Mouse (Mus musculus): ENCODE results near the gene Dync1i2.

Gene Dync1i2

DNA sequence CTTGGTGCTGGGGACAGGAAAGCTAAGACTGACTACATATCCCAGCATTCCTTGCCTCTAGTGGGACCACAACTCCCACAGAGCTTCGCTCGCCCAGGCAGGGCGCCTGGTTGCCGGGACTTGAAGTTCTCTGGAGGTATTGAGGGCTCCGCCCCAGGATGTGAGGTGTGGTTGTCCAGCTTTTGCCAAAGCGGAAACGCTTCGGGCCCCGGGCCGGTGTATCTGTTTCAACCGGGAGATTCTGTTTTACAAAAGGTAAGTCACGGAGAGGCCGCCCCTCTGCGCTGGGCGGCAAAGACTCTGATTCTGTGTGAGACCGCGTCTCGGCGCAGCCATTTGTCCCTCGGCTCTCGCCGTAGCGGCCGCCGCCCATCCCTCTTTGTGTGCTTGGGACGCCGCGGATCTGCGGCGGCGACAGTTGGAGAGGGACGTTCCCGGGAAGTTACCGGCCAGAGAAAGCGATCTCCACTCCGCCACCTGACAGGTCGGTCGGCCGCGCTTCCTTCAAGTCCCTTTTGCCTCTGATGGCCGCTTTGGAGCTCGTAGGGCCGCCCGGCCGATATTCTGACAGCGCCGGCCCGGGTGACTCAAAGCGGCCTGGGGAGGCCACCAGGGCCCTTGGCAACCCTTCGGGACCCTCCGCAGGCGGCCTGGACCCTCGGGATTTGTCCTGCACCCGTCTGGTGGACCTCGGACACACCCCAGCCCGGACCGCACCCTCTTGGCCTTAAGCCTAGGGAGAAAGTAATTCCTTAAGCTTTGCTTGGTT is at the start of gene Dync1i2:
TSS of gene Dync1i2 (plus strand) at position 116 of the 769 bp plus-strand sequence.
- DNase-seq (ENCODE audit: low spot score in 2 of 2): peak; percentile 89 to 92

DNA sequence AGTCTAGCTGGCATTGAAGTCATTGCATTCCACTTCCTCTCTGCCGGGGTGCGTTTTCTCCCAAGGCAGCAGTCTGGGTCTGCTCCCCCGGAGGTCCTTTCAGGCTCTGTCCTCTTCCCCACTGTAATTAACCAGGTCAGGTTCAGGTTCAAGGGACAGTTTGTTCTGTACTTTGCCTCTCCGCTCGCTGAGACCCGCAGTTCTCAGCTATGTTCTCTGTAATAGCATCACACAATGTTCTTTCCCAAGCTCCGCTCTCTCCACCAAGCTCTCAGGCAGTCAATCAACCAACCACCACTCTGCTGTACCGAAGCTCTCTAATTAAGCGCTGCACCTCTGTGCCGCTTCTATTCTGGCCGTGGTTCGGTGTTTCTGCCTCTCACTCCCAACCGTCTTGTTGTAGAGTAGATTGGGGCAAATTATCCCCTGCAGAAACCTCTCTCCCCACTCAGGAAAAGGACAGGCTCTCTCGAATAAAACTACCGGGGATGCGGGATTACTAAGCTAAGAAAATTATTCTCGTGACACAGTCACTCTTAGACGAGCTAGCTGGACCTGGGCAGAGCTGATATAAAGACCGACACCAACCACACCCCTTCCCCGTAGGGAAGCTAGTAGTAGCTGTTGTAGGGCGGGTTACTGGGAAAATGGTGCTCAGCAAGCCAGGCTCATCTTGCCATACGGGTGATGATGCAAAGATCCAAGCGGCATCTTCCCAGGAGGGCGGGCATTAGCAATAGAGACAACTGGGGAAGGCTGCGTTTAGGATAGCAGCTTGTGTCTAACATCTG is 48.5 kb upstream of the Dync1i2 start:
- DNase-seq (ENCODE audit: low spot score in 2 of 2): no peak

DNA sequence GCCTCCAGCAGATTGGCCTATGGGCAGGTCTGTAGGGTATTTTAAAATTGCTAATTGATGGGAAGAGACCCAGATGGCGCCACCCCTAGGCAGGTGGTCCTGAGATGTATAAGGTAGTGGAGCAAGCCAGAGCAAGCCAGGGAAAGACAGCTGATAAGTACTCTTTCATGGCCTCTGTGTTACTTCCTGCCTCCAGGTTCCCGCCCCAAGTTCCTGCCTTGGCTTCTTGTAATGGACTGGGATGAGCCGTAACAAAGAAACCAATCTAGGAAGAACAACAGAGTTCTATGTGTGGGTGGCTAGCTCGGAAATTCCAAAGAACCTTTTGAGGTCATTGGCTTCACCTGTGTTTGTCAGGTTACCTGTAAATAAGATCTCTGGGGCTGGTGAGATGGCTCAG is 44.3 kb upstream of the Dync1i2 start:
- no peak for DNase-seq (ENCODE audit: low spot score in 2 of 2)

DNA sequence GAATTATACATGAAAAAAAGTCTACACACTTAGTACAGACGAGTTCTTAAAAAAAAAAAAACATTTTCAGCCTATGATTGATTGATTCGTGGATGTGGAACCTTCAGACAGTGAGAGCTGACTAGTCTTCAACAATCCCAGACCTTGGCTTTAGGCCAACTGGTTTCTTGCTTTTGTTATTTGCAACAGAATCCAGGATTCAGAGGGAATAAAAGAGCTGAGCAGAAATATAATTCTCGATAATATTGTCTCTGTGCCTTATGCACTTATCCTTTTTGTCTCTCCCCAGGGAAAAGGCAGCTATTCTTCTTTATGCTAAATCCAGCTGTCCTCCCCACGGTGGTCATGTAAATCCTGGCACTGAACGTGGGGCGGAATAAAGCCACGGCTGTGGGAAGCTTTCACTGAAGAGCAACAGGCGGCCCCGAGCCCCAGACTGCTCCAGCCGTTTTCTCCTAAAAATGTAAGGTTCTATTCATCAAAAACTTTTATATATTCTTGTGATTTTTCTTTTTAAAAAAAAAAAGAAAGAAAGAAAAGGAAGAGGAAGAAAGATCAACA is 43.0 kb upstream of the Dync1i2 start:
- no peak for DNase-seq (ENCODE audit: low spot score in 2 of 2)

DNA sequence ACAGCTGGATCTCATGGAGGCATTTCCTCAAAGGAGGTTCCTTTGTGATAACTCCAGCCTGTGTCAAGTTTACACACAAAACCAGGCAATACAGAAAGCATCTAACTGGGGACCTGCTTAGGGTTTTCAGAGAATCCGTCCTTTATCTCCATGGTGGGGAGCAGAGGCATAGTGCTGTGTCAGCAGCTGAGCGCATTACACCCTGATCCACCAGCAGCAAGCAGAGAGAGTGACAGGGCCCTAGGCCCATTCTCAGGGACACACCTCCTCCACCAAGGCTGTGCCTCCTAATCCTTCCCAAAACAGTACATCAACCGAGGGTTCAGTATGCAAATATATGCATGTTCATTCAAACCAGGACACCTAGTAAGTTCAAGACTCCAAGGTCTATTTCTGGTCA is 38.5 kb upstream of the Dync1i2 start:
- DNase-seq (ENCODE audit: low spot score in 2 of 2): no peak

DNA sequence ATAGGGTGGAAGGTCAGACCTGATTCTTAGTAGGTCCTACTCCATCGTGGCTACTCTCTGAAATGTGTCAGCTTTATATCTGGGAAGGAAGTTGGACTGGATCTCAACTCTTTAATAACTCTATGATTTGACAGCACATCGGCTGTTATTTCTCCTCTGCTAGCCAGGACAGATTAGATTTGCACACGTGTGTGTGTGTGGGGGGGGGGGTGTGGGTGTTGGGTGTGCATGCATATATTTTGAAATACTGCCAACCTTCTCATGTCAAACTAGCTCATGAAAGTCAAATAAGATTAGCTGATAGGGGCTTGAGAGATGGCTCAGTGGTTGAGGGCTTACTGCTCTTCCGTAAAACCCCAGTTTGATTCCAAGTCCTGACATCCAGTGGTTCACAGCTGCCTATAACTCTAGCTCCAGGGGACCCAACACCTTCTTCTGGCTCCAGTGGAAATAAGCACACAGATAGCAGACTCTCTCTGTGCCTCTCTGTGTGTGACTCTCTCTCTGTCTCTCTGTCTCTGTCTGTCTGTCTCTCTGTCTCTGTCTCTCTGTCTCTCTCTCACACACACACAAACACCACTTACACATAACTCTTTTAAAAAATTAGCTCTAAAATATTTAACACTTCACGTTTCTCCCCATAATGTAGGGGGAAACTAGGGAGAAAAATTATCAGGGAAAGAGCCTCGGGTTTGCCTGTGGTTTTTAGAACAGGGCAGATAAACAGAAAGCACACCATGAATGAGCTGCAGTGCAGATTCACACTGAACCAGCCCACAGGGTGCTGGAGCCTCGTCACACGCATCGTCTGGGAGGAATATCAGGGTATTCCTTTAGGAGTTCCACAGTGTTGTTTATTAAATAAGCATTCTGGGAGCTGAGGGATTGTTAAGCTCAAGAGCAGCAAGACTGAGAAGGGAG is 34.9 kb upstream of the Dync1i2 start:
- DNase-seq (ENCODE audit: low spot score in 2 of 2): no peak

DNA sequence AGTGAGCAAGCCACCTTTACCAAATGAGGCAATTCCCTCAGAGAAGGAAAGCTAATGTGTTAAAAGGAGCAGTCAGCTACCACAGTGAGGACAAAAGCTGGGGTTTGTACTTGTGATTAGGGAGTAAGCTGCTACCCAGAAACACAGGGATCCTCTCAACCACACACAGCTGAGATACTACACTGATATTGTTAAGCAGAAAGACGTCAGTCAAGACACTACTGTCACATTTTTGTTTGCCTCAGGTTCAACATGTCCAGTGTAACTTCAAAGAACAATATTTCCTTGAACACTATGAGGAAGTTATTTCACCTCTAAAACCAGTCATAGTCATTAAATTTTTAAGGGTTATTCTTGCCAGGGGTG is 34.3 kb upstream of the Dync1i2 start:
- DNase-seq (ENCODE audit: low spot score in 2 of 2): no peak

DNA sequence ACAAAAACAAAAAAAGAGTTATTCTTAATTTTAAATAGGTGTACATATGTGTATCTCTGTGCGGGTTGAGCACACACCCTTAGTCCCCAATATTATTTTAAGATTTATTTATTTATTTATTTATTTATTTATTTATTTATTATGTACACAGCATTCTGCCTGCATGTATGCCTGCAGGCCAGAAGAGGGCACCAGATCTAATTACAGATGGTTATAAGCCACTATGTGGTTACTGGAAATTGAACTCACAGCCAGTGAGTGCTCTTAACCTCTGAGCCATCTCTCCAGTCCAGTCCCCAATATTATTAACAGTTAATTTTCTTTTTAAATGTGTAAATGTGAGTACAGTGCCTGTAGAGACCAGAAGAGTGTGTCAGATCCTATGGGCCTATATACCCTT is 33.7 kb upstream of the Dync1i2 start:
- DNase-seq (ENCODE audit: low spot score in 2 of 2): no peak

DNA sequence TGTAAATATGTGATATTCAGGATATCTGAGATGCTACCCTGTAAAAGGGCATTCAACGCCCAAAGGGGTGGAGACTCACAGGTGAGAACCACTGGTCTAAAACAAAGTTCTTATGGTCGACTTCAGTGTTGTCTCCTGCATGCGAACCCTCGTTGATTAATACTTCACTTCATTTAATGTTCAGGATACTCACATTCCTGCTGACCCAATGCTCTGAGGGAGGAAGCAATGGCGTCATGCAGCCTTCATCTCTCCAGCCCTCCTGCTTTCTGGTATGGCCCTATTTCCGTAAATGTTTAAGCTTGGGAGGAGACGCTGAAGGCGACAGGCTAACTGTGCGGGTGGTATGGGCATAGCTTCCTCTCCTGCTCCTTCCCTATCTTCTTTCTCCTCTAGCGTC is 31.8 kb upstream of the Dync1i2 start:
- no peak for DNase-seq (ENCODE audit: low spot score in 2 of 2)

DNA sequence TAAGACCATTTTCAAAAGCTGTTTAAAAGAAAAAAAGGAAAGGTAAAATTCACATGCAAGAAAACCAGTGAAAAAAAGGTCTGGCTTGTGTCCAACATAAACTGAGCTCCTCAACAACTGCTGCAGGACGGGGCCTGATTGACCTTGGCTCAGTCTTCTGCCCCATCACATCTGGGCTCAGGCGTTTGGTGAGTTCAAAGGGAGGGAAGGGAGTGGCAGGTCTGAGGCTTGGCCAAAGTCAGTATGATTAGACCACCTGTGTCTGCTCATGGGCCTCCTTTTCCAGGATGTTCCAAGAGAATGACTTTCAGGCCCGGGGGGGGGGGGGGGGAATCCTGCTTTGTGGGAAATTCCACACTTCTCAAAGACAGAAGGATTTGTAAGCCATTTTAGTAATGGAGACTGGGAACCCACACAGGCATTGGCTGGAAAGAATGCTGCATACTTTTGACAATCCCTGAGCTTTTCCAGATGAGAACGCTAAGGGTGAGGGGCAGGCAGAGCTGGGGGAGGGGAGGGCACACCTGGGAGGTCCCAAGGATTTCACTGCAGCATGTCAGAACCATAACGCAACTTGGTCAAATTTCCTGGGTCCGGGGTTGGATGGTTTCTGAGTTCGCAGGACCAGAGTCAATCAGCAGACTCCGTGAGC is 30.8 kb upstream of the Dync1i2 start:
- no peak for DNase-seq (ENCODE audit: low spot score in 2 of 2)

DNA sequence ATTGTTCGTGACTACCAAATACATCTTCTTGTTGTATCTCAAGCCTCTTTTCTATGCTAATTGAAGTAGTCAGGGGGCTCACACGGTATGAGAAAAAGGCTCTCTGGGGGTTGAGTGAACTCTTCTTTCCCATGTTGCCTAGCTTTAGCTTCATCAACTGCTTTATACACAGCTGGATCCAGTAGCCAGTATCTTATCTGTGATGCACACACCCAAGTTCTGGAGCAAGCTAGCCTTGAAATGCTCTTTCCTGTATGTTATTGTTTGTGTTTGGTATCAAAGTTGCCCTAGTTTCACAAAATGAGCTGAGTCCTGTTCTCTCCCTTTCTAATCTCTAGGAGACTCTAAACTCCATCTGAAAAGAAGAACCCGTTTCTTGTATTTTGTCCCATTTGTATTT is 23.6 kb upstream of the Dync1i2 start:
- DNase-seq (ENCODE audit: low spot score in 2 of 2): no peak

DNA sequence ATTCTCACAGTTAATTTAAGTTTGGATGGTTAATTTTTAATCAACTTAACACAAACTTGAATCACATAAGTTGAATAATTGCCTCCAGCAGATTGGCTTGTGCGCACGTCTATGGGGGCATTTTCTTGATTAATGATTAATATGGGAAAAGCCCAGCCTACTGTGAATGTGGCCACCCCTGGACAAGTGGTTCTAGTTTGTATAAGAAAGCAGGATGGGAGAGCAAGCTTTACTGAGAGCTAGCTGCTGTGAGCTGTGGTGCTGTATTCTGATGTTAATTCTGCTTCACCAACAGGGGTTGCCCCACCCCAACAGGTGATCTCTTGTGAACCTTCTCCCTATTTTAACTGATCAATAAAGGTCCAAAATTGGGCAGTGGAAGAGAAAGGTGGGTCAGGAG is 22.6 kb upstream of the Dync1i2 start:
- no peak for DNase-seq (ENCODE audit: low spot score in 2 of 2)

DNA sequence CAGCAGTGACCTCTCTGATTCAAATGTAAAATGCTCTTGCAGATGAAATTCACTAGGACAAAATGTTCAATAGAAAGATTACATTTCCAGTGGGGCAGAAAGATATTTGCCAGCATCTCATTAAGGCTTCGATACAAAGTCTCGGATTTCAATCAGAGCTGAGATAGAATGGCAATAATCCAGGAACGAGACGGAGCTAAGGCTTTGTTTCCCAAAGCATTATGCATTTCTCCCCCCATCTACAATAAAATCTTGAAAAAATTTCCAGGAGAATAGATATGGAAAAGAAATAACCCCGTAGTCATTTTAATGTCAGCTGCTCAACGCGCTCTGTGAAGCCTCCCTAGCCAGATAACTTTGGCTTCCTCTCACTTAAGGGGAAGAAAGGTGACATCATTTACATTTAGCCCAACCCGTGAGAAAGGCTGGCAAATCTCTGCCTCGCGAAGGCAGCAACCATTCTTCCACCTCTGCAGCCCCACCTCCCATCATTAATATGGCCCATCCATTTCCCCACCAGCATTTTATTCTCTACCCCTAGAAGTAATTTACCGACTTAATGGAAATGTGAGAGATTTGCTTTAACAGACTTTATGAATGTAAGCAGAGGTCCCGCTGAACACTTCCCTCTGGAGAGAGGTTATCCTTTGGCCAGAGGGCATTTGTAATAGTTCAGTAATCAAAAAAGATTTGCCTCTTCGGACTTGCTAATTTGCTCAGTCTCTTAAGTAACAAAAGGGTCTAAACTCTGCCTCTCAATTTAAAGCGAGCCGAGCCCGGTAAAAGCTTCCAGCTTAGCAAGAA is 19.9 kb upstream of the Dync1i2 start:
- DNase-seq (ENCODE audit: low spot score in 2 of 2): no peak

DNA sequence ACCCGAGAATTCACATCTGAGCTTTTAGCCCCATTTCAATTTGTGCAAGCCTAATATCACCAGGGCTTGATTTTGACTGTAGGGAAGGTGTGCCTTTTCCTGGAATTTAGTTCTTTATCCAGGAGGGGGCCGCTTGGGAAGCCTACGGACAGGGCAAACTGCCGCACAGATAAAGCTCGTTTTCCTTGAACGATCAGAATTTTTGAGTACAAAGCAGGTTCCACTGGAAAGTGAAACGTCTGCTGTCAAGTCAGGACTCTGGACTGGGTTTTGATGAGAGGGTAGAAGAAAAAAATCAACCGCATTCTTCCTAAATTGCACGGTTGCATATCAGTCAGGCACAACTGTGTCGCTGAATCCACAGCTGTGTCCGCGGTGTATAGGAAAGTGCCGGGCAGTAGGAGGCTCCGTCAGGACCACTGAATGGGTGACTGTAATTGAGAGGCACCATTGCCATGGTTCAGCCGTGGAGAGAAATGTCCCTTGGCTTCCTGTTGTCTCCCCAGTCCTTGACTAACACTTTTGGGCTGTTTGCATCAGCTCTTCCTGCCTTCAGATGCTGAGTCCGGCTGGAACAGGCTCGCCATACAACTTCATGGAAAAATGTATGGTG is 19.2 kb upstream of the Dync1i2 start:
- no peak for DNase-seq (ENCODE audit: low spot score in 2 of 2)

DNA sequence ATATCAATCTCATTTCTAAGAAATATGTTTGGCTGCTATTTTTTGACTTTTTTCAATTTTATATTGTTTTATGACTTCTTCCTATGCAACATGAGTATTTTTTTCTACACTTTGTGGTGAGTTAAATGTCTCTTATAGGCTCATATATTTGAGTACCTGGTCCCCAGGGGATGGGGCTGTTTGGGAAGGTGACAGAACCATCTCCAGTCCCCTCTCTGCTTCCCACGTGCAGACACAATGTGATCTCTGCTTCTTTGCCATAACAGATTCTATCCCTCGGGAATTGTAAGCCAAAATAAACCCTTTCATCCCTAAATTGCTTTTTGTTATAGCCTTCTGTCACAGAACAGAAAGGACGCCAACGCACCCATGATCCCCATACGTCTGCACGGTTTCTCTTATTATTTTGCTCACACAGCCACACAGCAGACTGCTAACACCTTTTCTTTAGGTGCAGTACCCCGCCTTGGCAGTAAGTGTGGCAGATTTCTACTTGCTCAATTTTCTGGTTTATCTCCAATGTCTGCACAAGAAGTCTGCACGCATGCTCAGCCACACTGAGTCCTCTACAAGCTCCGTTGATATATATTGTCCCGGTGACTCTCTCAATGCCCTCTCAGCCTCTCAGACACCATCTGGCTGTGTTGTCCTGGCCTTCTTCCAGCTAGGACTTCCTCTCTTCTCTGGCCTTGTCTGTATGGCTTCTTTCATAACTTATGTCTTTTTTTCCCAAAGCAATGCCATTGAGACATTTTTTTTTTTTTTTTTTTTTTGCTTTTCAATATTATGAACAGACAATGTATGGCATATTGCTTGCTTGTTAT is 17.2 kb upstream of the Dync1i2 start:
- no peak for DNase-seq (ENCODE audit: low spot score in 2 of 2)

DNA sequence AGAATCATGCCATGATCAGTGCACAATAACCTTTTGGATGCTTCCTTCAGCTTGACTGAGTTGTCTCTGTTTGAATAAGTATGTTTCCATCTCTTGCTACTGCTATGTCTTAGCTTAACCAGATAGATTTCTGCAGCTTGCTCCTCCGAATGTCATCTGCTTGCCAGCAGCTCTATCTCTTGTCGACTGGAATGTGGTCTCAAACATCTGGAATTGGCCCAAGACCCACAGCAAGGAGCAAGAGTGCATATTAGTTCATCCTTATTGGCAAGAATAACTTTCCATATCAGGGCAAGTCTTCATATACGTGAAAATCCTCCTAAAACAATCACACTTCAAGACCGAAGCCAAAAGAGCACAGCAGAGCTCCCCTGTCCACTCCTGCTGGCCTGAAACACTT is 14.6 kb upstream of the Dync1i2 start:
- DNase-seq (ENCODE audit: low spot score in 2 of 2): no peak

DNA sequence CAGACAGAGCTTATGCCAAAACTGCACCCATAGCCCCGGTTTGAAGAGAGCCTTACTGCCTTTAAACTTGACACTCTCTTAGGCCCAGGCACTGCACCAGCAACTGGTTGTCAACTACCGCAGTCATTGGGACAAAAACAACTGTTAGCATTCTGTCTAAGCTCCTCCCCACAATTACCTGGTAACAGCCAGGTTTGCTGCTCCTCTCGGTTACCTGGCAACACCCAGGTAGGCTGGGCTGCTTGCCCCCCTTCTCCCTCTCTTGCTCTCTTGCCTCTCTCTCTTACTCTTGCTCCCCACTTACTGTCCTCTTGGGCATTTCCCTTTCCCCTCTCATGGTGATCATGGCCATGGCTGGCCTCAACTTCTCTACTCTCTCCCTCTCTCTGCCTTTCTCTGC is 12.6 kb upstream of the Dync1i2 start:
- DNase-seq (ENCODE audit: low spot score in 2 of 2): no peak

DNA sequence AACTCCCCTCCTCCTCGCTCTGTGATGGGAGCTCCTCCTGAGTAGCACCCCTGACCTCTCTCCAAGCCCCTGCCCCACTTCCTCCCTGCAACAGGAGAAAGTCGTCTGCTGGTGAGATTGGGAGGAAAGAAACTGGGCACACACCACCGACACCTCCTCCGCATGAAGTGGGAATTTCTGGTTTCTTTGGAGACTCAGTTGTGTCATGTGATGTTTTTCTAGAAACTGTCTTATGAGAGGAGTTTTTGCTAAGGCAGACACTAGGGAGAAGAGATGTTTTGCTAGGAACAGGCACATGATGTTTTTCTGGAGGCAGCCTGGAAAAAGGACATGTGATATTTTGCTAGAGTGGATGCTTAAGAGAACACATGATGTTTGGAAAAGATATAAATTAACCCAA is 11.0 kb upstream of the Dync1i2 start:
- DNase-seq (ENCODE audit: low spot score in 2 of 2): no peak

DNA sequence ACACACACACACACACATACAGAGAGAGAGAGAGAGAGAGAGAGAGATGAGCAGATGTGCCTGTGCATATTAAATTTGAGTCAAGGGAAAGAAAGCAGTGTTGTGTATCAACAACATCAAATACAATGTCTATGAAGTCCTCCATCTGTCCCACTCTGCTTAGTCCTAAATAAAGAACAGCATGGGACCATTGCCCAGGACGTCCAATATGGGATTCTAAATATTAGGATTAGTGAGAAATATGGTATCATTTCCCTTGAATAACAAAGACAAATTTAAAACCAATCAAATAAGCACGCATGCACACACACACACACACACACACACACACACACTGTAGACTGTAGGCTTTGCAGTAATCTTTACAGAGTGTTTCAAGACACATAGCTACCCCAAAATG is 9.6 kb upstream of the Dync1i2 start:
- DNase-seq (ENCODE audit: low spot score in 2 of 2): no peak

Measured in frontal cortex, postnatal 14 days (tissue).